Mouse (Mus musculus): ENCODE measurements around the gene R3hdm4. TPM values are rescaled to one million over a fixed set of nuclear protein-coding genes. Genes with fewer than 3 reads are reported as not detected.

The R3hdm4 gene
- polyA plus RNA-seq, 1 experiment from 2014 or later: 173 TPM

DNA sequence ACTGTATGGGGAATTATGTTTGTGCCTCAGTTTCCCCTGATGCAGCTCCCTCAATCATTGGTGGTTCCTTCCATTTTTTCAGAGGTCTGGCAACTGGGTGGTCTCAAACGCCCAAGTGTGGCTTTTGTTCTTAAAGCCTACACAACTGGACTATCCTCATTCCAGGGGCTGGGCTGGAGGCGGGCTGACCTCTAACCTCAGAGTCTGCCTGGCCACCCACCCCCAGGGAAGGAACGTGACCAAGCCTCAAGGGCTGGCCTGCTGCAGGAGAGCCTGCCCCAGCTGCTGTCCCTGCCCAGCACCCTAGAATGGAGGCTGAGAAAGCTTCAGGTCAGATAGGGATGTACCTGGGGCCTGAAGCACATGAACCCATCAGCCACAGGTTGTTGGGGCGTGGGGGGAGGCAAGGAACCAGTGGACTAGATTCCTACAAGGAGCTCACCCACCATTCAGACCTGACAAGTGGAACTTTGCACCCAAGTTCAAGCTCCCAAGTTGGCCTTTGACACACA is 35.7 kb upstream of the R3hdm4 start:
- Histone ChIP-seq H3K27me3 (peaks cover 16% of the 10 kb centered on the region; the same call in 1 of the 2 replicates), H3K4me2 (replicated peaks) (no peak overlapping the region), H3K4me1 (peaks cover 13% of the 10 kb centered on the region), H3K36me3 (peaks cover 13% of the 10 kb centered on the region), H3K9ac (no peak overlapping the region), H3K9me3 (replicated peaks) (no peaks in the 10 kb centered on the region), H3K27ac (no peak overlapping the region), H3K4me3 (no peak overlapping the region)
- WGBS: 19% methylated on average over 4 of the region's 4 CpGs
- ATAC-seq (ENCODE audit: low FRiP score): no peak

GRCm38 (mm10) chr10:79955691-79956090 is 34.7 kb upstream of the R3hdm4 start:
- ATAC-seq (ENCODE audit: low FRiP score): no peak
- H3K9ac ChIP-seq: peak overlapping the region; percentile 18; the same call in 1 of the 2 replicates
- peaks cover 22% of the 10 kb centered on the region for H3K36me3 ChIP-seq
- H3K27me3 ChIP-seq: peaks cover 16% of the 10 kb centered on the region; the same call in 1 of the 2 replicates
- 75% methylated on average over 9 of the region's 9 CpGs for WGBS
- H3K4me2 ChIP-seq (replicated peaks): no peak overlapping the region
- no peaks in the 10 kb centered on the region for H3K9me3 ChIP-seq (replicated peaks)
- no peak overlapping the region for H3K27ac ChIP-seq
- H3K4me1 ChIP-seq: peaks cover 6% of the 10 kb centered on the region
- no peak overlapping the region for H3K4me3 ChIP-seq

- H3K4me2 ChIP-seq (replicated peaks): no peak overlapping the region
- WGBS: 88% methylated on average over 6 of the region's 6 CpGs
- H3K27me3 ChIP-seq: peaks cover 16% of the 10 kb centered on the region; the same call in 1 of the 2 replicates
- H3K9me3 ChIP-seq (replicated peaks): no peaks in the 10 kb centered on the region
- no peak overlapping the region for H3K9ac ChIP-seq
- H3K27ac ChIP-seq: no peak overlapping the region
- H3K4me1 ChIP-seq: peaks cover 4% of the 10 kb centered on the region; the same call in 1 of the 2 replicates
- H3K4me3 ChIP-seq: no peak overlapping the region
- peaks cover 40% of the 10 kb centered on the region for H3K36me3 ChIP-seq
- no peak for ATAC-seq (ENCODE audit: low FRiP score)
These were observed 32.9 kb upstream of the R3hdm4 start for GRCm38 (mm10) chr10:79953946-79954345.

GRCm38 (mm10) chr10:79950661-79951060 is 29.7 kb upstream of the R3hdm4 start:
- Histone ChIP-seq H3K4me2 (replicated peaks) (no peak overlapping the region), H3K9me3 (replicated peaks) (no peaks in the 10 kb centered on the region), H3K4me1 (peaks cover 18% of the 10 kb centered on the region), H3K36me3 (peaks cover 55% of the 10 kb centered on the region), H3K27ac (no peak overlapping the region), H3K27me3 (peaks cover 7% of the 10 kb centered on the region; the same call in 1 of the 2 replicates), H3K4me3 (no peak overlapping the region), H3K9ac (no peak overlapping the region)
- no peak for ATAC-seq (ENCODE audit: low FRiP score)
- 90% methylated on average over 18 of the region's 18 CpGs for WGBS

DNA sequence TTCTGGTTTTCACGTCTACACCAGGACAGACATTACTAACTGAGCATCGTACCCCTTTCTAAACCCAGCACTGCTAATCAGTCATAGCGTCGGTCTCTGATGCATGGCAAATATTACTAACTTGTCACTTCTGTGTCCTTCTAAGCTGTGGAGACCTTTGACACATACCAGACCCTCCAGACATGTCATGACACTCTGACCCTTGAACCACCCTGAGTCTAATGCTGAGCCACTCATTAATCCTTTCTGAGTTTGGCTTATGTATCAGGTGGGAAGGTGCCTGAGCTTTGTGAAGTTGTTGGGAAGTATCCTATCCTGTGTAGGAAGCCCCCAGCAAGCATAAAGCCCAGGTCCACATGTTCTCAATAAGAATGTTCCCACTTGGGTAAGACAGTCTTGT is 28.9 kb upstream of the R3hdm4 start:
- Histone ChIP-seq H3K4me2 (replicated peaks) (no peak overlapping the region), H3K4me1 (peaks cover 24% of the 10 kb centered on the region), H3K36me3 (peaks cover 55% of the 10 kb centered on the region), H3K9ac (no peak overlapping the region), H3K27me3 (peaks cover 3% of the 10 kb centered on the region; the same call in 1 of the 2 replicates), H3K27ac (no peak overlapping the region), H3K9me3 (replicated peaks) (no peaks in the 10 kb centered on the region), H3K4me3 (no peak overlapping the region)
- no peak for ATAC-seq (ENCODE audit: low FRiP score)
- WGBS: 92% methylated on average over 4 of the region's 4 CpGs

DNA sequence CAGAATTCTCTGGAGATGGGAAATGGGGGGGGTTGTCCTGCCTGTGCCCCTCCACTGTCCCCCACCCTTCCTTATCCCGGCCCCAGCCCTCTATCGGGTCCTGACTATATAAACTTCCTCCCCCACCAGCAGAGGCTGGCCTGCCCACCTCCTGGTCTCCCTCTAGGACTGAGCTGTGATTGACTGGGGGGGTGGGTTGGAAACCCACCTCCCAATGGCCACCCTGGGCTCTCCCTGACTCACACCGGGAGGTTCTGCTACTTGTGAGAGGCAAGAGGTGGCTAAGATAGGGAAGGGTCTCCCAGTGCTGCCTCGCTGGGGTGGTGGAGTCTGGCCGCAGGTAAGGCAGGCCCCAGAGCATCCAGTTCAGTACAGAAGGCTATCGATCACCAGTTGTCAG is 26.5 kb upstream of the R3hdm4 start:
- Histone ChIP-seq H3K4me3 (no peak overlapping the region), H3K27me3 (no peaks in the 10 kb centered on the region), H3K27ac (no peak overlapping the region), H3K9me3 (replicated peaks) (no peaks in the 10 kb centered on the region), H3K9ac (no peak overlapping the region), H3K4me1 (peaks cover 30% of the 10 kb centered on the region), H3K36me3 (peaks cover 45% of the 10 kb centered on the region), H3K4me2 (replicated peaks) (no peak overlapping the region)
- ATAC-seq (ENCODE audit: low FRiP score): no peak
- 73% methylated on average over 6 of the region's 6 CpGs for WGBS

- Histone ChIP-seq H3K9ac (peak overlapping the region; percentile 49), H3K27me3 (no peaks in the 10 kb centered on the region), H3K4me3 (no peak overlapping the region), H3K4me1 (peaks cover 30% of the 10 kb centered on the region), H3K27ac (peak overlapping the region; percentile 74), H3K4me2 (replicated peaks) (no peak overlapping the region), H3K36me3 (peaks cover 49% of the 10 kb centered on the region), H3K9me3 (replicated peaks) (no peaks in the 10 kb centered on the region)
- no peak for ATAC-seq (ENCODE audit: low FRiP score)
- WGBS: 11% methylated on average over 7 of the region's 7 CpGs
These were observed 25.8 kb upstream of the R3hdm4 start for GRCm38 (mm10) chr10:79946752-79947322.

DNA sequence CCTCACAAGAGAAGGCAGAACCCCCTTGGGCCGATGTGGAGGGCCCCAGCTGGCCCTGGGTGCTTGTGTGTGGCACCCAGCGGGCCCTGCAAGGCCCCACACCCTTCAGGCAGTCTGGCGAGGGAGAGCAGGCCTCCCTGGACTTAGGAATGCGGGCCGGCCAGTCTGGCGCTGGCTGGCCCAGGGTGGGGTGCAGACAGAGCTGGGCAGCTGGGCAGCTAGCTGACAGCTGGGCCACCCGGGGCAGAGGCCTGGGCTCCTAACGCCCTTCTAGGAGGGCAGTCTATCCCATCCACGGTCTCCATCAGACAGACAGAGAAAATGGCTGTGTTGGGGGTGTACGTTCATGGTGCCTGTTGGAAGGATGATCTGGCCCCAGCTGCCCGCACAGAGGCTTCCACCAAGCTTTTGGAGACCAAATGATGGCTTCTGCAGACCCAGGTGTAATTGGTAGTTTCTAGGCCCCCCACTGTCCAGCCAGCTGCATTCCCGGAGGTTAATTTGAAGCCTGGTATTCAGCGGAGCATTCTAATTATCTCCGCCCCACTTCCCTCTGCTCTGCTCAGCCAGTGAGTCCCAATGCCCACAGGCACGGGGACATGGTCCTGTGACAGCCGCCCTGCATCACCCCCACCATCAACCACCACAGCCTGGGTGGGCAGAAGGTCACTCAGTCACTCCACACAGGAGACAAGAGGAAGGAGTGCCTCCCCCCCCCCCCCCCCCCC is 24.7 kb upstream of the R3hdm4 start:
- peaks cover 41% of the 10 kb centered on the region for H3K36me3 ChIP-seq
- H3K4me1 ChIP-seq: peaks cover 30% of the 10 kb centered on the region
- H3K27ac ChIP-seq: peak overlapping the region; percentile 74
- no peak overlapping the region for H3K4me3 ChIP-seq
- H3K27me3 ChIP-seq: no peaks in the 10 kb centered on the region
- WGBS: 14% methylated on average over 16 of the region's 16 CpGs
- H3K4me2 ChIP-seq (replicated peaks): peak overlapping the region; percentile 11; the same call in 1 of the 2 replicates
- no peaks in the 10 kb centered on the region for H3K9me3 ChIP-seq (replicated peaks)
- ATAC-seq (ENCODE audit: low FRiP score): peak; percentile 58
- peak overlapping the region; percentile 47 for H3K9ac ChIP-seq

GRCm38 (mm10) chr10:79943471-79943901 is 22.5 kb upstream of the R3hdm4 start:
- H3K9ac ChIP-seq: 0 out of 2 replicates have a peak overlapping the region, but pooled peaks have one; percentile 13
- no peak overlapping the region for H3K27ac ChIP-seq
- H3K27me3 ChIP-seq: no peaks in the 10 kb centered on the region
- H3K4me1 ChIP-seq: peaks cover 30% of the 10 kb centered on the region
- WGBS: 91% methylated on average over 8 of the region's 9 CpGs
- no peaks in the 10 kb centered on the region for H3K9me3 ChIP-seq (replicated peaks)
- ATAC-seq (ENCODE audit: low FRiP score): no peak
- H3K4me3 ChIP-seq: no peak overlapping the region
- no peak overlapping the region for H3K4me2 ChIP-seq (replicated peaks)
- peaks cover 19% of the 10 kb centered on the region; the same call in 1 of the 2 replicates for H3K36me3 ChIP-seq

DNA sequence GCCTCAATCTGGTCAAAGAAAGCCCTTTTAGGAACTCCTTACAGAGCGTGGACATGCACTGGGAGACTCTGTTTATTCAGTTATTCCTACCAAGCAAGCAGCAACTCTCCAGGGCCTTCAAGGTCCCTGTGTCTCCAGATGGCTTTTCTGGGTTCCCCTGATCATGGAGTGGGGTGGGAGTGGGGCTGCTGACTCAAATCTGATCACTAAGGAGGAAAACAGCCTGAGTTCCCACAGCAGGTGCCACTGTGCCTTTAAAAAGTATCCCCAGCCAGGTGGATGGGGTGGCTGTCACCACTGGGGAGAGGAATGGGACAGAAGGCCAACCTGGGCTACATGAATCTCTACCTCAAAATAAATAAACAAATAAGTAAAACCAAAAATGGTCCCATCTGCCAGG is 22.0 kb upstream of the R3hdm4 start:
- peaks cover 17% of the 10 kb centered on the region; the same call in 1 of the 2 replicates for H3K36me3 ChIP-seq
- no peak overlapping the region for H3K27ac ChIP-seq
- H3K4me1 ChIP-seq: peaks cover 33% of the 10 kb centered on the region
- peaks cover 2% of the 10 kb centered on the region; the same call in 1 of the 2 replicates for H3K27me3 ChIP-seq
- WGBS: 93% methylated on average over 1 of the region's 1 CpGs
- no peaks in the 10 kb centered on the region for H3K9me3 ChIP-seq (replicated peaks)
- no peak overlapping the region for H3K9ac ChIP-seq
- no peak for ATAC-seq (ENCODE audit: low FRiP score)
- H3K4me3 ChIP-seq: no peak overlapping the region
- H3K4me2 ChIP-seq (replicated peaks): no peak overlapping the region

DNA sequence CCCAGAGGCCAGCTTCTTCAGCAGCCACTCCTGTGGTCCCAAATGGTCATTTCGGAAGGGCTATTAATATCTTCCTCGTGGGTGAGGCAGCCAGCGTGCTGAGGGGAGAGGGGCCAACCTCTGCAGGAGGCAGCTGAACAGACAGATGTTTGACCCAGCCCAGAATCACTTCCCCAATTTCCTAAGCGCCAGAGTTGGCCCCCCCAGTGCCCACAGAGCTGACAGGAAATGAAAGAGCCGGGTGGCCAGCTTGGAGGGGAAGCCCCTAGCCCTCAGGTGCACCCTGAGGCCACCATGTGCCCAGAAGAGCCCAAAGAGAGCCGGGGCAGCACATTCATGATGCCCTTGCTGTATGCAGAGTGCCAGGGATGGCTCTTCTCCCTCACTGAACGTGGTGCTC is 19.7 kb upstream of the R3hdm4 start:
- no peak overlapping the region for H3K4me3 ChIP-seq
- no peaks in the 10 kb centered on the region for H3K9me3 ChIP-seq (replicated peaks)
- peaks cover 4% of the 10 kb centered on the region; the same call in 1 of the 2 replicates for H3K27me3 ChIP-seq
- WGBS: 67% methylated on average over 7 of the region's 7 CpGs
- peaks cover 33% of the 10 kb centered on the region for H3K4me1 ChIP-seq
- H3K27ac ChIP-seq: no peak overlapping the region
- no peak for ATAC-seq (ENCODE audit: low FRiP score)
- no peak overlapping the region for H3K4me2 ChIP-seq (replicated peaks)
- no peak overlapping the region for H3K9ac ChIP-seq
- peaks cover 20% of the 10 kb centered on the region for H3K36me3 ChIP-seq

DNA sequence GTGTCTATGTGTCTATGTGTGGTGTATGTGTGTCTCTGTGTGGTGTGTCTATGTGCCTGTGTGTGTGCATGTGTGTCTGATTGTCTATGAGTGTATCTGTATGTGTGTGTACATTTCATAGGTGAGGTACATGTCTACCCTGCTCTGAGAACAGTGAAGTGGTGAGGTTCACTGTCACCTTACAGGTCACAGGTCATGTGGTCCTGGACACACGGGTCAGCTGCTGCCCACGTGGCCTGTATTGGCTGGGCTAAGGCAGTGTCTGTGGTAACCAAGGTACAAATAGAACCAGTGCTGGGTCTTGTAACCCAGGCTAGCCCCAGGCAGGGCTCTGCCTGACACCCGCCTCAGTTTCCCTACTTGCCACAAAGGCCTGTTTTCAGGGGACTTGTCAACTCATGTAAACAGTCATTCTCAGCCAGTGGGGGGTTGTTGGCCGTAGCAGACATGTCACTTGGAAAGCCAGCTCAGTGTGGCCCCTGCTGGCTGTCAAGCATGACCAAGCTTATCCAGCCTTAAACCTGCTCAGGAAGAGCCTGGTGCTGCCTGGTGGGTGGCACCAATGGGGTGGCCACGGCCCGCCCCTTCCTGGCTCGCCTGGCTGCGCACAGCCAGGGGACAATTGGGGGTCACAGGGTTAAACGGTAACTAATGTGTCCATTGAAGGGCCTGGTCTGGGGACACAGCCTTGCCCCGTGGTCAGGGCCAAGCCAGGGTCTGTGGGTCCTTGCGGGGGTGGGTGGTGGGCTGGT is 16.9 kb upstream of the R3hdm4 start:
- no peak overlapping the region for H3K4me2 ChIP-seq (replicated peaks)
- no peak overlapping the region for H3K9ac ChIP-seq
- H3K4me3 ChIP-seq: no peak overlapping the region
- peaks cover 39% of the 10 kb centered on the region for H3K4me1 ChIP-seq
- no peaks in the 10 kb centered on the region for H3K9me3 ChIP-seq (replicated peaks)
- H3K36me3 ChIP-seq: peaks cover 29% of the 10 kb centered on the region
- no peak for ATAC-seq (ENCODE audit: low FRiP score)
- 35% methylated on average over 11 of the region's 11 CpGs for WGBS
- no peak overlapping the region for H3K27ac ChIP-seq
- peaks cover 4% of the 10 kb centered on the region; the same call in 1 of the 2 replicates for H3K27me3 ChIP-seq
